Mouse (Mus musculus) liver, adult 2 months (tissue): ENCODE data around the gene Zfp991. TPM values are rescaled to one million over a fixed set of nuclear protein-coding genes. Genes with fewer than 3 reads are reported as not detected.
"Not testable (repeated sequence)": the region's sequence is repeated elsewhere in the genome, so short reads cannot be mapped to it uniquely, and the experiment has no call there.

Experiments used
- DNase-seq: peaks from one replicate; pipeline ENCODE4 v3.0.0-alpha.2; 2011; ENCODE audit warnings: low read depth, low spot score; ENCODE audit errors: extremely low read depth
- H3K27ac ChIP-seq: fragments of 200-500 bp; replicated peaks from 2 replicates; pipeline ENCODE4 v1.5.1; 2012; ENCODE audit warnings: low read depth, mild to moderate bottlenecking, control low read depth, inconsistent platforms, low read length; ENCODE audit not compliant: insufficient read depth
- H3K27me3 ChIP-seq: fragments of 200-500 bp; 2 replicates; pipeline ENCODE4 v1.6.1; 2012; ENCODE audit warnings: mild to moderate bottlenecking, moderate library complexity, low read length, inconsistent platforms; ENCODE audit not compliant: control insufficient read depth, insufficient read depth
- H3K36me3 ChIP-seq: fragments of 200-500 bp; 2 replicates; pipeline ENCODE4 v1.6.1; 2012; ENCODE audit warnings: low read length, inconsistent platforms; ENCODE audit not compliant: control insufficient read depth, insufficient read depth
- H3K4me1 ChIP-seq: fragments of 200-500 bp; 2 replicates; pipeline ENCODE4 v1.6.1; 2011; ENCODE audit warnings: low read length; ENCODE audit not compliant: control insufficient read depth, insufficient read depth
- H3K4me3 ChIP-seq: fragments of 200-500 bp; 2 replicates; pipeline ENCODE4 v1.5.1; 2011; ENCODE audit warnings: low read depth, mild to moderate bottlenecking, control low read depth, low read length, moderate library complexity; ENCODE audit not compliant: insufficient read depth
- H3K79me2 ChIP-seq: fragments of 200-500 bp; 2 replicates; pipeline ENCODE4 v1.6.1; 2012; ENCODE audit warnings: inconsistent platforms, mild to moderate bottlenecking, low read length, moderate library complexity; ENCODE audit not compliant: control insufficient read depth, insufficient read depth
- H3K9ac ChIP-seq: fragments of 200-500 bp; 2 replicates; pipeline ENCODE4 v1.6.1; 2012; ENCODE audit warnings: low read depth, mild to moderate bottlenecking, control low read depth, inconsistent platforms, low read length
- WGBS: fragments of 180-500 bp; shearing (Covaris S2); methylation state at CpG from one replicate; pipeline ENCODE4 v1.1.7; 2018; 5-methylcytosine and 5-hydroxymethylcytosine counted together
- polyA plus RNA-seq: library from polyadenylated mRNA; depleted of rRNA; stranded (reverse); fragments of >200 nt; gene quantifications from 2 replicates; pipeline ENCODE4 v1.2.3, GENCODE M21; 2012; rRNA removed
- total RNA-seq: library from RNA; depleted of rRNA; stranded (reverse); fragments of >200 nt; gene quantifications from 2 replicates; pipeline ENCODE4 v1.2.3, GENCODE M21; 2014; rRNA removed

Gene Zfp991
- total and polyA plus RNA-seq, 2 experiments, result 1.1 TPM; not detected in 1

GRCm38 (mm10) chr4:147223778-147224435 is 92.1 kb downstream of the Zfp991 start:
- H3K9ac ChIP-seq, H3K36me3 ChIP-seq, H3K4me1 ChIP-seq, H3K4me3 ChIP-seq, H3K27ac ChIP-seq, H3K79me2 ChIP-seq, DNase-seq, H3K27me3 ChIP-seq: not testable (repeated sequence)
- WGBS, result 95% methylated on average over 24 of the region's 24 CpGs

GRCm38 (mm10) chr4:147225616-147226015 is 93.8 kb downstream of the Zfp991 start:
- H3K9ac ChIP-seq, DNase-seq, H3K79me2 ChIP-seq, H3K27me3 ChIP-seq, H3K4me1 ChIP-seq, H3K4me3 ChIP-seq, H3K27ac ChIP-seq, H3K36me3 ChIP-seq: not testable (repeated sequence)
- 94% methylated on average over 10 of the region's 15 CpGs for WGBS

- H3K27me3 ChIP-seq, H3K9ac ChIP-seq, H3K36me3 ChIP-seq, H3K79me2 ChIP-seq, H3K4me3 ChIP-seq, H3K4me1 ChIP-seq, DNase-seq, H3K27ac ChIP-seq: not testable (repeated sequence)
- WGBS, result 56% methylated on average over 3 of the region's 3 CpGs
These were observed 98.2 kb downstream of the Zfp991 start for GRCm38 (mm10) chr4:147230026-147230425.

Other genes with a start within 250 kb of the Zfp991 start
- gene Gm21411, start 222.4 kb upstream of the Zfp991 start, total RNA-seq, result not detected in 2 replicates
- gene Gm21411, start 222.4 kb upstream of the Zfp991 start, polyA plus RNA-seq, result not detected in 2 replicates
- not detected in 2 replicates for gene Zfp989, start 160.1 kb upstream of the Zfp991 start, total RNA-seq
- gene Zfp989, start 160.1 kb upstream of the Zfp991 start, polyA plus RNA-seq, result not detected in 2 replicates
- gene Rex2, start 110.2 kb upstream of the Zfp991 start, total RNA-seq, result not detected in 2 replicates
- gene Rex2, start 110.2 kb upstream of the Zfp991 start, polyA plus RNA-seq, result not detected in 2 replicates
- not detected in 2 replicates for gene Zfp988, start 173.6 kb downstream of the Zfp991 start, total RNA-seq
- not detected in 2 replicates for gene Zfp988, start 173.6 kb downstream of the Zfp991 start, polyA plus RNA-seq
- gene Zfp978, start 229.3 kb downstream of the Zfp991 start, total RNA-seq, result not detected in 2 replicates
- gene Zfp978, start 229.3 kb downstream of the Zfp991 start, polyA plus RNA-seq, result not detected in 2 replicates